In genomic region chr16:94624871-94625270, GRCm38 (mm10) we compare ENCODE assay signal across 11 mouse cellular contexts. TPM values are rescaled to one million over a fixed set of nuclear protein-coding genes. Genes with fewer than 3 reads are reported as not detected.
DNase-seq lines count a peak whose midpoint lies in the region; ATAC-seq and TF ChIP-seq lines count a peak whose summit lies in the region.
"Had no signal": no experiment of that assay in that cellular context is flagged by ENCODE, and none has a peak within 500 bp of the region (broad histone marks: within the 10 kb centered on the region; RNA-seq: fewer than 3 reads in every experiment).

No protein-coding gene starts in this region.

- no peak overlapping the region for H3K9ac ChIP-seq in intestine, postnatal 0 days (ENCODE audit: low read depth, low read length)
- H3K9ac ChIP-seq: embryonic facial prominence, embryonic 12.5 days had no signal

- H3K4me1 ChIP-seq in intestine, postnatal 0 days (replicated peaks; ENCODE audit: control insufficient read depth, insufficient read depth, low read length) = peaks cover 3% of the 10 kb centered on the region; the same call in 1 of the 2 replicates

- DNase-seq in layer of hippocampus, adult 2 months (ENCODE audit: low spot score in 2 of 2) = no peak
- no peak for DNase-seq in layer of hippocampus, postnatal 14 days (ENCODE audit: low spot score in 2 of 2)
- DNase-seq in adrenal gland, postnatal 14 days = peak; percentile 69
- DNase-seq in cerebellum, adult 18-20 months = peak; percentile 64 to 70
- DNase-seq in frontal cortex, postnatal 36 days (ENCODE audit: low spot score in 2 of 2) = no peak
- no peak for DNase-seq in right cerebral cortex, adult 18-20 months
- DNase-seq in spleen, adult 12 weeks (ENCODE audit: low spot score) = no peak
- DNase-seq: lung, postnatal 14 days had no signal

- 57% methylated on average over 4 of the region's 4 CpGs for WGBS in intestine, postnatal 0 days

- peak overlapping the region; percentile 23; the same call in 1 of the 2 replicates for H3K27ac ChIP-seq in layer of hippocampus, adult 2 months
- peak overlapping the region; percentile 21; the same call in 1 of the 2 replicates for H3K27ac ChIP-seq in intestine, postnatal 0 days (ENCODE audit: low read depth, low read length)
- H3K27ac ChIP-seq: embryonic facial prominence, embryonic 12.5 days; left cerebral cortex, adult 2 months had no signal

- H3K36me3 ChIP-seq in intestine, postnatal 0 days (ENCODE audit: control insufficient read depth, insufficient read depth) = 0 out of 2 replicates have a peak, but pooled peaks cover 4% of the 10 kb centered on the region

- H3K9me3 ChIP-seq in intestine, postnatal 0 days (ENCODE audit: control insufficient read depth) = no peaks in the 10 kb centered on the region
- H3K9me3 ChIP-seq: embryonic facial prominence, embryonic 12.5 days had no signal

- ATAC-seq in intestine, postnatal 0 days = no peak

- TF ChIP-seq CTCF in layer of hippocampus, adult 2 months (conservative IDR thresholded peaks at IDR 0.05) = no peak
- no peak for TF ChIP-seq CTCF in intestine, postnatal 0 days (IDR thresholded peaks at IDR 0.05; ENCODE audit: low read depth)

- no peak overlapping the region for H3K4me3 ChIP-seq in layer of hippocampus, adult 2 months
- H3K4me3 ChIP-seq in intestine, postnatal 0 days (ENCODE audit: low read depth, low read length) = no peak overlapping the region
- H3K4me3 ChIP-seq: embryonic facial prominence, embryonic 12.5 days; left cerebral cortex, adult 2 months had no signal

- no peak overlapping the region for H3K4me2 ChIP-seq in intestine, postnatal 0 days (replicated peaks; ENCODE audit: low read depth)
- H3K4me2 ChIP-seq: embryonic facial prominence, embryonic 12.5 days had no signal

- no peaks in the 10 kb centered on the region for H3K27me3 ChIP-seq in intestine, postnatal 0 days (replicated peaks; ENCODE audit: control insufficient read depth, insufficient read depth, low read length)
- H3K27me3 ChIP-seq: embryonic facial prominence, embryonic 12.5 days had no signal

RNA-seq across cellular contexts. Expression of gene Dyrk1a, which starts 55.1 kb away (rescaled TPM):
- total RNA-seq in layer of hippocampus, adult 2 months (2021) = 10 to 100 TPM; 95.0 to 98.9 TPM
- 10 to 100 TPM; 83.0 to 84.1 TPM for total RNA-seq in layer of hippocampus, postnatal 14 days (2021)
- total RNA-seq in adrenal gland, postnatal 14 days (2021) = 61.3 and 65.3 TPM in 2 replicates
- polyA plus RNA-seq in intestine, postnatal 0 days (2015; fragmentation: Nextera tagmentation; extraction: Ambion mirVana) = 8.0 and 8.3 TPM in 2 replicates

Comparison
In these comparisons a context has a peak if more than half of its experiments do, and no peak if none do; other contexts are left out.
1. DNase-seq: peak in adrenal gland, postnatal 14 days (single experiment) and cerebellum, adult 18-20 months (2 of 2); none in layer of hippocampus, adult 2 months (0 of 2), layer of hippocampus, postnatal 14 days (0 of 2), frontal cortex, postnatal 36 days (0 of 2), right cerebral cortex, adult 18-20 months (single experiment) and spleen, adult 12 weeks (single experiment).